In the genomic region with DNA sequence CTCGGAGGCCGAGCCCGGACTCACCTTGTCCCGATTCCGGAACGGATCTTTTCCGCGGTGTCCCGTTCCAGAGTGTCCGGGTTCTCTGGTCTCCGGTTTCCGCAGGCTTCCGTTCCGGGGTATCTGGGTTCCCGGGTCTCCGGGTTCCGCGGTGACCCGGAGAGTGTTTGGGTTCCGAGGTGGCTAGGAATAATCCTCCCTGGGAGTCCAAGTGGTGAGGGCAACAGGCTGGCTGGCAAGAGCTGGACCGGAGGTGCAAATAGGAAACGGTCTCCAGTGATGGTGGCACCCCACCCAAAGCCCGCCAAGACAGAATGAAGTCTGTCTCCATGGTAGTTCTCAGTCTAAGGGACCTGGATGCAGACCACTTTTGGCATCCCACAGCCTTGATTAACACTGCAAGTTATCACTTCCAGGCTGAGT, we compare ENCODE assay signal across 8 mouse cellular contexts. TPM values are rescaled to one million over a fixed set of nuclear protein-coding genes. Genes with fewer than 3 reads are reported as not detected.
A peak's percentile ranks its signal among the peaks of the same experiment; 100 is the strongest.
DNase-seq lines count a peak whose midpoint lies in the region; TF ChIP-seq lines count a peak whose summit lies in the region.

Gene Zfp11 (minus strand): TSS at position 64 of the 423 bp plus-strand sequence.

- H3K27ac ChIP-seq in left cerebral cortex, adult 2 months: peak within 1 kb of the TSS; percentile 91
- H3K27ac ChIP-seq in macrophage: no peak within 1 kb of the TSS

- 3% methylated on average over 23 of the region's 23 CpGs for WGBS in macrophage (ENCODE audit: missing documents)

- intact Hi-C loops in left cerebral cortex, adult 2 months (cut with DNase I): loop anchor here (2.0 kb wide), 2 partner anchors 45 to 55 kb away; partner anchors contain the start of genes Mrps17 and Nipsnap2

- no peaks in the 10 kb centered on the region for H3K36me3 ChIP-seq in macrophage (ENCODE audit: inconsistent target)

- H3K4me3 ChIP-seq in left cerebral cortex, adult 2 months: peak within 1 kb of the TSS; percentile 94
- peak within 1 kb of the TSS; percentile 70 for H3K4me3 ChIP-seq in macrophage (ENCODE audit: inconsistent target)

- TF ChIP-seq CTCF in left cerebral cortex, adult 2 months (IDR thresholded peaks at IDR 0.05): no peak

- H3K79me2 ChIP-seq in macrophage (ENCODE audit: inconsistent target): no peaks in the 10 kb centered on the region

- peak; percentile 72 to 74 for DNase-seq in adrenal gland, adult 18-20 months (ENCODE audit: low spot score in 2 of 2)
- DNase-seq in embryo, embryonic 10 days (ENCODE audit: low spot score): peak; percentile 76
- peak; percentile 60 to 64 for DNase-seq in gastrocnemius, adult 8-10 months (ENCODE audit: low spot score in 2 of 2)
- DNase-seq in hindlimb bud, embryonic 11.5 days (ENCODE audit: extremely low spot score, low read depth, low spot score): peak; percentile 68
- peak; percentile 77 to 79 for DNase-seq in left cerebral cortex, adult 2 months (ENCODE audit: extremely low spot score in 1 of 2, low spot score in 2 of 2)
- DNase-seq in retina, postnatal 7 days (ENCODE audit: low read depth, low spot score): peak; percentile 77
- DNase-seq in urinary bladder, postnatal 10 days (ENCODE audit: low spot score): peak; percentile 53

RNA-seq across cellular contexts. Expression of gene Zfp11, which starts in this region (rescaled TPM):
- total RNA-seq in adrenal gland, adult 18-20 months (2021): 1 to 10 TPM; 2.3 to 2.8 TPM
- 1 to 10 TPM; 2.1 to 2.6 (median 2.4) TPM for total RNA-seq in gastrocnemius, adult 8-10 months (2022)
- total RNA-seq in left cerebral cortex, adult 2 months (2021): 1 to 10 TPM; 6.8 to 6.9 TPM
- total RNA-seq in macrophage (2018; cell fraction: chromatin; rRNA removed): 1 to 10 TPM in 21 of 26 experiments, under 1 TPM in 5; 0.37 to 6.3 (median 2.1) TPM
- total RNA-seq in macrophage (2018; cell fraction: cytosol; rRNA removed): 1 to 10 TPM in 17 of 26 experiments, under 1 TPM in 9; 0.33 to 2.3 (median 1.5) TPM
- total RNA-seq in macrophage (2018; cell fraction: nucleus; rRNA removed): 1 to 10 TPM in 19 of 26 experiments, under 1 TPM in 7; 0.36 to 7.7 (median 1.8) TPM
- 0.86 to 2.6 TPM (median 2.2 TPM) in 3 replicates for polyA plus RNA-seq in macrophage (2018)
